Mouse (Mus musculus) heart, embryonic 14.5 days (tissue): ENCODE results near the gene Arhgef1. TPM values are rescaled to one million over a fixed set of nuclear protein-coding genes. Genes with fewer than 3 reads are reported as not detected.

Experiments used
- ATAC-seq: fragments of 200-750 bp; cut with Nextera tagmentation; 2 replicates; pipeline ENCODE4 v1.8.0; 2017; ENCODE audit warnings: low read depth, moderate TSS enrichment; ENCODE audit not compliant: insufficient number of reproducible peaks, insufficient read depth, low FRiP score
- H3K27ac ChIP-seq, 2 experiments: fragments of 200-500 bp in 1 of 2; fragments of 300-500 bp in 1 of 2; sonication (generic) in 1 of 2; replicated peaks in 1 of 2; 2 replicates each; pipeline ENCODE4 v1.5.1; 2012 to 2014; ENCODE audit warnings: low read depth in 2 of 2, low read length in 2 of 2, control low read depth in 1 of 2, mild to moderate bottlenecking in 1 of 2, mixed read lengths in 1 of 2; ENCODE audit not compliant: control insufficient read depth in 1 of 2, insufficient read depth in 1 of 2
- H3K27me3 ChIP-seq: fragments of 300-500 bp; sonication (generic); 2 replicates; pipeline ENCODE4 v1.6.1; 2014; ENCODE audit warnings: mild to moderate bottlenecking, low read length, control low read depth; ENCODE audit not compliant: control insufficient read depth, insufficient read depth
- H3K36me3 ChIP-seq: fragments of 300-500 bp; sonication (generic); 2 replicates; pipeline ENCODE4 v1.6.1; 2014; ENCODE audit warnings: mild to moderate bottlenecking, control low read depth, low read length, mixed read lengths; ENCODE audit not compliant: control insufficient read depth, insufficient read depth
- H3K4me1 ChIP-seq, 2 experiments: fragments of 200-500 bp in 1 of 2; fragments of 300-500 bp in 1 of 2; sonication (generic) in 1 of 2; 2 replicates each; pipeline ENCODE4 v1.6.1; 2012 to 2014; ENCODE audit warnings: low read length in 2 of 2, control low read depth in 1 of 2, mixed read lengths in 1 of 2; ENCODE audit not compliant: control insufficient read depth in 2 of 2, insufficient read depth in 2 of 2
- H3K4me2 ChIP-seq: fragments of 300-500 bp; sonication (generic); 2 replicates; pipeline ENCODE4 v1.6.1; 2014; ENCODE audit warnings: mild to moderate bottlenecking, low read length
- H3K4me3 ChIP-seq, 2 experiments: fragments of 200-500 bp in 1 of 2; fragments of 300-500 bp in 1 of 2; sonication (generic) in 1 of 2; 2 replicates each; pipeline ENCODE4 v1.5.1; 2012 to 2014; ENCODE audit warnings: low read length in 2 of 2, mild to moderate bottlenecking in 2 of 2, control low read depth in 1 of 2, low read depth in 1 of 2, moderate library complexity in 1 of 2; ENCODE audit not compliant: control insufficient read depth in 1 of 2, insufficient read depth in 1 of 2
- H3K9ac ChIP-seq: fragments of 300-500 bp; sonication (generic); 2 replicates; pipeline ENCODE4 v1.6.1; 2014; ENCODE audit warnings: mild to moderate bottlenecking, low read length
- H3K9me3 ChIP-seq: fragments of 300-500 bp; sonication (generic); 2 replicates; pipeline ENCODE4 v1.6.1; 2016; ENCODE audit warnings: low read length, control low read depth; ENCODE audit not compliant: control insufficient read depth
- WGBS: fragments of 180-500 bp; shearing (Covaris S2); extraction: QIAGEN DNeasy Blood & Tissue Kit; methylation state at CpG from one replicate; pipeline ENCODE4 v1.1.7; 2014; 5-methylcytosine and 5-hydroxymethylcytosine counted together
- polyA plus RNA-seq: library from polyadenylated mRNA; unstranded; fragments of >200 nt; fragmentation: Nextera tagmentation; extraction: Ambion mirVana; gene quantifications from 2 replicates; pipeline ENCODE4 v1.2.1, GENCODE M21; 2014

Arhgef1 gene
- polyA plus RNA-seq, 1 experiment from 2014 or later: 63.3 TPM

DNA sequence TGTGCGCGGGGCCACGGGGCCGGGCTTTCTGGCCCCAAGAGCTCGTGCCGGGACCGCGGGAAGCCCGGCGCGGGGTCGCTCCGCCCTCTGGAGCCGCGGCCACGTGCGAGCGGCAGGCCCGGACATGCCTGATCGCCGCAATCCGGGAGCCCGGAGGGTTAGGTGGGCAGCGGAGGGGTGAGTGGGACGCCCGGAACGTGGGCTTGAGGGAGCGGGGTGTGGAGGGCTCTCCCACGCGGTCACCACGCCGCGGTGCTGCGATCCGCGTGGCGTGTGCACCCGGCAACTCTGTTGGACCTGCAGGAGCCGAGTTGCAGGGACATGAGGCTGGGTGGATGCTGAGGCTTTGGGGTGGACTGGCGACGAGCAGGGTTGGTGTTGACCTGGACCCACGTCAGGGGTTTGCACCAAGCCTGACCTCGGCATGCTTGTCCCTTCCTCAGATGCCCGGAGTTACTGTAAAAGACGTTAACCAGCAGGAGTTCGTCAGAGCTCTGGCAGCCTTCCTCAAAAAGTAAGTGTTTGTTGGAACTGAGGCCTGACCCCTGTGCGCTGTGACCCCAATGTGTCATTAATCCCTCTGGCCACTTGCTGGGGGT, 17.9 kb upstream of the Arhgef1 start:
- Histone ChIP-seq H3K27me3 (no peaks in the 10 kb centered on the region), H3K4me2 (peak overlapping the region; percentile 83), H3K9ac (peak overlapping the region; percentile 99), H3K36me3 (peaks cover 45% of the 10 kb centered on the region), H3K4me3 (peak overlapping the region; percentile 69 to 91), H3K27ac (peak overlapping the region; percentile 73 to 86), H3K9me3 (no peaks in the 10 kb centered on the region), H3K4me1 (peaks cover 8 to 27% of the 10 kb centered on the region in 2 experiments)
- ATAC-seq: no peak
- under 1% methylated on average over 47 of the region's 47 CpGs for WGBS

DNA sequence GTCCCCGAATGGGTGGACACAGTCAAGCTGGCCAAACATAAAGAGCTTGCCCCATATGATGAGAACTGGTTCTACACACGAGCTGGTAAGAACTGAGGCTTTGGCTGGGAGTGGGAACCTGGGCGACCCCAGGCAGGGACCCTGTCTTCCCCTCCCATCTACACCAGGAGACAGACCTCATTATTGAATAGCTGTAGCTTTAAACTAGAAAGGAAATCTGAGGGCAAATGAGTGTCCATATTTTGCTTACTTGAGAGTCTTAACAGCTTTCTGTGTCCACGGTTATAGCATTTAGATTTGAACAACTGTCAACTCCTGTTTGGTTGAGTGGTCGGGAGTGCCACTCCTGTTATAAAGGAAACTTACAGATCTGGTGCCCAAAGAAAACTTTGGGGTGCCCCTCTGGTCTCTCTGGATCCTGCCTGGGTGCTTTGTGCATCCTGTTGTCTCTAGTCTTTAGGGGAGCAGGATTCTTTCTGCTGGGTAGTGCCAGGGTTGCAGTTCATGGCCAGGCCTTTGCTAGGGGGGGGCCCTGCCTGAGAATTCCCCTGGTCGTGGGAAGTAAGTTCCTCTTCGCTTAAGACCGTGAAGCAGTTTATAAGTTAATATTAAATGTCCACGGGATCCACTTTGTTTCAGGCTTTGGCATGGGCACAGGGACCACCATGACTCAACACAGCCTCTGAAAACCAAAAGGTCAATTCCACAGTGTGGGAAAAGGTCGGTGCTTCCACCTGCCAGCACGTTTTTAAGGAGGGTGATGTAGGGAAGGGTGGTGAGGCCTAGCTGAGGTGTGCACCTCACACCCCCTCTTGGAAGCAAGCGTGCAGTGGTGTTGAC, 17.0 kb upstream of the Arhgef1 start:
- H3K36me3 ChIP-seq: peaks cover 54% of the 10 kb centered on the region
- WGBS: 43% methylated on average over 12 of the region's 12 CpGs
- H3K27ac ChIP-seq: peak overlapping the region in 1 of 2 experiments; percentile 86; a peak in 1 of 4 replicates
- H3K4me2 ChIP-seq: peak overlapping the region; percentile 83
- H3K27me3 ChIP-seq: no peaks in the 10 kb centered on the region
- peak overlapping the region; percentile 99 for H3K9ac ChIP-seq
- no peaks in the 10 kb centered on the region for H3K9me3 ChIP-seq
- ATAC-seq: no peak
- peaks cover 8 to 27% of the 10 kb centered on the region in 2 experiments for H3K4me1 ChIP-seq
- H3K4me3 ChIP-seq: peak overlapping the region; percentile 69 to 91

DNA sequence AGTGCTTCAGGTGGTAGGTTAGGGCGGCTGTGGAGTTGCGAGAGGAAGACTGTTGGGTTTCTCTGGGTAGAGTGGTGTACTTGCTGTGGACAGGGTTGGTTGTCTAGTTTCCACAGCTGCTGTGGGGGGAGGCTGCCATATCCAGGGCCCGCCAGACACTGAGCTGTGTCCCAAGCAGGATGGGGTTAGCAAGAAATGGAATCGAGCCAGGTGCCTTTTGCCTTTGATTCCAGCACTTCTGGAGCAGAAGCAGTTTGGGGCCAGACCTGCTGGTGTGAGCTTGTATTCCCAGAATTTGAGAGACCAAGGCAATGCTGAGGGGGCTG, 16.4 kb upstream of the Arhgef1 start:
- H3K27me3 ChIP-seq: no peaks in the 10 kb centered on the region
- H3K4me2 ChIP-seq: peak overlapping the region; percentile 83
- peaks cover 60% of the 10 kb centered on the region for H3K36me3 ChIP-seq
- no peak for ATAC-seq
- peak overlapping the region; percentile 69 to 91 for H3K4me3 ChIP-seq
- H3K4me1 ChIP-seq: peaks cover 8 to 27% of the 10 kb centered on the region in 2 experiments
- no peaks in the 10 kb centered on the region for H3K9me3 ChIP-seq
- peak overlapping the region; percentile 99 for H3K9ac ChIP-seq
- 0 out of 4 replicates have a peak overlapping the region, but pooled peaks of 1 of the 2 experiments have one; percentile 10 for H3K27ac ChIP-seq
- WGBS: 58% methylated on average over 4 of the region's 4 CpGs

DNA sequence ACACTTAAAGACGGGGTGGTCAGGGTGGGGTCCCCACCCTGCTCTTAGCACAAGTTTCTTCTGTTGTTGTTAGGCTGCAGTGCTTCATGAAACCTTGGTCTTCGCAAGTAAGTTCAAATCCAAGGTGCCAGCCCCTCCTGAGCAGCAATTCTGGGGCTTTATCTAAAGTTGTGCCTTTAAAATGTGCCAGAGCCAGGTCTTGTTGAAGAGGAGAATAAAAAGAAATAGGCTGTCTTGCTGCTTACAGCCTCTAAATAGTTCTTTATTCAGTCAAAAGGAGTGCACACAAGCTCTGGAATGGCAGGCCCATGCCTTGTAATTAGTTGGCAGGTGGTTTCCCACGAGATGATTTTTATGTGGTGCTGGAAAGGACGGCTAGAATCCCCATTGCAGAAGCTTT, 15.6 kb upstream of the Arhgef1 start:
- Histone ChIP-seq H3K9ac (peak overlapping the region; percentile 42; the same call in 1 of the 2 replicates), H3K4me2 (no peak overlapping the region), H3K27me3 (no peaks in the 10 kb centered on the region), H3K36me3 (peaks cover 60% of the 10 kb centered on the region), H3K4me1 (peaks cover 8 to 27% of the 10 kb centered on the region in 2 experiments), H3K9me3 (no peaks in the 10 kb centered on the region), H3K27ac (no peak overlapping the region), H3K4me3 (no peak overlapping the region)
- ATAC-seq: no peak
- WGBS: 74% methylated on average over 4 of the region's 4 CpGs

DNA sequence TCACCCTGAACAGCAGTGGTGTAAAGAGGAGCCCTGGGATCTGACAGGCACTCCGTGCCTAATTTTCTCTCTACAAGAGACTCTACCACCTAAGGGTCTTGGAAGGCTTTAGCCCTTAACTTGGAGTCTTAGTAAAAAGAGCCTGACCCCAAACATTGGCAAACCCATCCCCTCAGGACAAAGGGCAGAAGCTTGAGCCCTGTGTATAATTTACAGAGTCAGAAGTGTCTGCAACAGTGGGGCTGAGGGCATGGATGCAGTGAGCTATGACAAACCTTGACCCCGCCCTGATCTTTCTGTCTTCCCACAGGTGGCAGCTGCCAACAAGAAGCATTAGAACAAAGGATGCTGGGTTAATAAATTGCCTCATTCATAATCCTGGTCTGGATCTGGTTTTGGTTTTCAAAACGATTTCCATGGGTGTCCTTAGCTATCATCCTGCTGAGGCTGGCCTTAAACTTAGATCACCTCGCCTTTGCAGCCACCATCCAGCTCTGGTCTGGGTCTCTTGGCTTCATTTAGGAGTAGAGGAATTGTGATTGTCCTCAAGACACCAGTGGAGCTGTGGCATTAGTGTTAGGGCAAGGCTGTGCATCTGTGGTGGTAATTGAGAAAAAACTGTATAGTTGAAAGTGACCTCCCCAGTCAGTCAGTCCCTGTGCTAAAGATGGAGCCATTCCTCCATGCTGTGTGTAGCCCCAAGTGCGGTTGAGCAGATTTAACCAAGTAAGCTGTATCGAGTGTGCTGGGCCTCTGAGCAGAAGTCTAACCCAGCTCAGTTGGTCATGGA, 13.1 kb upstream of the Arhgef1 start:
- no peak overlapping the region for H3K4me3 ChIP-seq

DNA sequence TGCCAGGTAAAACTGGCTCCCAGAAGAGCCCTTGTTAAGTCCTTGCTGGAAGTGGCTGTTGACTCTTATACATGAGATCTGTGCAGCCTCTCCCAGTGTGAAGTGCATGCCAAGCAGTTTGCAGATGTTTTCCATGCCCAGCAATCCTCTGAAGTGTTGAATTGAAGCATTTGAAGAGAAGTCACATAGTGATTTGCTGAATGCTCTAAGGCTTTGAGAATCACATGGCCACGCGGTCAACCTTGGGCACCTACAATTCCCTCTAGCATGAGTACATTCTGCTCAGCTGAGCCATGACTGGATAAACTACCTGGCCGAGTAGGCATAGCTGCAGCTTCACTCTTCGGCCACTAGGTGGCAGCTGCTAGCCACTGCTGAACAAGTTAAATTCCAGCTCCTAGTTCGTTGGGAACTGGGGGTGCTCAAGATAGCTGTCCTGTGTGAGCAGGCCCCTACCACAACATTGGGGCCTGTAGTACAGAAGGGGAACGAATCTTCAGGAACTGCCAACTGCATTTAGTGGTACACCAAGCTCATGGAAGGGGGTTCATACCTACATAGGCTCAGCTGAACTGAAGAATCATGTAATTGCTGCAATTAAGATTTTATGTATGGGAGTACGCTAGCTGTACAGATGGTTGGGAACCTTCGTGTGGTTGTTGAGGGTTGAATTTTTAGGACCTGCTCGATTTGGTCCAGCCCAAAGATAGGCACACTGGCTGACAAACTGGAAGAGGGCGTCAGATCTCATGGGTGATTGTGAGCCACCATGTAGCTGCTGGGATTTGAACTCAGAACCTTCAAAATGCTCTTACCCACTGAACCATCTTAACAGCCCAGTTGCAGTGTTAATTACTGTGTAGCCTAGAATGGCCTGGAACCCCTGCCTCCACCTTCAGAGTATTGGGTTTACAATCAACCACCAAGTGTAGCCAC, 12.2 kb upstream of the Arhgef1 start:
- Histone ChIP-seq H3K27me3 (no peaks in the 10 kb centered on the region), H3K4me3 (no peak overlapping the region), H3K4me2 (no peak overlapping the region), H3K9ac (no peak overlapping the region), H3K4me1 (peaks cover 8 to 23% of the 10 kb centered on the region in 2 experiments), H3K36me3 (peaks cover 57% of the 10 kb centered on the region), H3K9me3 (no peaks in the 10 kb centered on the region), H3K27ac (0 out of 4 replicates have a peak overlapping the region, but pooled peaks of 1 of the 2 experiments have one; percentile 4)
- 26% methylated on average over 10 of the region's 10 CpGs for WGBS
- ATAC-seq: peak; percentile 40; the same call in 1 of the 2 replicates

More for the DNA sequence above, 13.1 kb upstream of the Arhgef1 start:
- Histone ChIP-seq H3K9me3 (no peaks in the 10 kb centered on the region), H3K9ac (no peak overlapping the region), H3K27ac (0 out of 4 replicates have a peak overlapping the region, but pooled peaks of 1 of the 2 experiments have one; percentile 4), H3K4me2 (no peak overlapping the region), H3K4me1 (peaks cover 8 to 27% of the 10 kb centered on the region in 2 experiments), H3K36me3 (peaks cover 60% of the 10 kb centered on the region), H3K27me3 (no peaks in the 10 kb centered on the region)
- 87% methylated on average over 6 of the region's 6 CpGs for WGBS
- no peak for ATAC-seq
